Mouse (Mus musculus): Measurements from ENCODE around the gene Olfr73.
"Not testable (repeated sequence)": the region's sequence is repeated elsewhere in the genome, so short reads cannot be mapped to it uniquely, and the experiment has no call there.

The Olfr73 gene
- long read RNA-seq, experiment 1: 0 reads
- long read RNA-seq, experiment 2: 0 reads

DNA sequence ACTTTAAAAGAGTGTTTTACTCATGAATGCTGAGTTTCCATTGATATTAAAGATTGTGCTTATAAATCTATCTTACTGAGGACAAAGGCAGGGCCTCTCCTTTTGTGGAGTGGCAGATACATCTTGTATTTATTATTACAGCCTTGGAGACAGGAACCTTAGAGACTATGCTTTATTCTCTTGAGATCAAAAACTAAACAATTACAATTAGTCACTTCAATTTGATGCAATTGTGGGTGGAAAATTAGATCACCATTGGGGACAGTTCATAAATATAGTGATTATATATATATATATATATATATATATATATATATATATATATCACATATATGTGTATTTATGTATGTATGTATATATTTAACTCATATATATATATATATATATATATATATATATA lies at the start of gene Olfr73:
Gene Olfr73 (minus strand): TSS at position 101 of the 400 bp plus-strand sequence.
- intact Hi-C loops (cut with DNase I): no loop called here

DNA sequence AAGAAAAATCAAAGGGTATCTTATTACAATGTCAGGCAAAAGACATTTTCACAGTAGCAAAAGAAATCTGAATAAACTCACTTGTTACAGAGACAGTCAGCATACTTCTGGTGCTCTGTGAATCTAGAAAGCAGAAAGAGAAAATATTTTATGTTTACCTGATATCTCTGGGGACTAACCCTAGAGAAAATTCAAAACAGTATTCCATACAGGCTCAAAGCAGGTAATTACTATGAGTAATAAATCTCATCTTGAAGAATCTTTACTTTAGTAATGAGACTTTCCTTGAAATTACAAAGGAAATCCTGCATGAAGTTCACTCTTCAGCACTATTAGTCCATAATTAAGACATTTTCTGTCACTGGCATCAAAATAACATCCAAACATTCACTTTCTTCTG lies 34.2 kb upstream of the Olfr73 start, which contains the start of gene Olfr1163:
Gene Olfr1163 (minus strand): TSS at position 101 of the 400 bp plus-strand sequence.
- intact Hi-C loops (cut with DNase I): no loop called here

DNA sequence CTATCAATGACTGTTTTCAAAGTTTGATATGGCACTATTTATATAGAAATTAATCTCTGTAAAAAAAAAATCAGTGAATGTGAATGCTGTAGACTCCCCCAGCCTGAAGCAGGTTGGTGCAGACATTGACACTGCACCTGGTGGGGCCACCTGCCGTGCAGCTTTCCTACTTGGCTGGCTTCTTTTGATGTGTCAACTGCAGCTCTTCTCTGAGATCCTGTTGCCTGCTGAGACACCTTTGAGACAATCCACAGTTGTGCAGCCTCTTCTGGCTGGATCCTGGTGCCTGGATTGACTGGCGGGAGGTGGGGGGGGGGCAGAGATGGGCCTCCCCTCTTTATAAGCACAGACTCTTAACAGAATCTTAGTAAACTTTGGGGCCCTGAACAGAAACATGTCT lies 26.1 kb upstream of the Olfr73 start:
- intact Hi-C loops (cut with DNase I): no loop called here

- intact Hi-C loops (cut with DNase I): no loop called here
These were observed 13.5 kb upstream of the Olfr73 start, which contains the start of gene Olfr1162 for GRCm38 (mm10) chr2:88051029-88051428. Gene Olfr1162 (minus strand): TSS chr2:88051129.

GRCm38 (mm10) chr2:88022474-88022873 lies 15.0 kb downstream of the Olfr73 start, which contains the start of gene Olfr1161:
Gene Olfr1161 (plus strand): TSS chr2:88022774.
- intact Hi-C loops (cut with DNase I): not testable (repeated sequence)

GRCm38 (mm10) chr2:88007515-88008318 lies 29.8 kb downstream of the Olfr73 start, which contains the start of gene Olfr1160:
Gene Olfr1160 (minus strand): TSS chr2:88008268.
- intact Hi-C loops (cut with DNase I): no loop called here

DNA sequence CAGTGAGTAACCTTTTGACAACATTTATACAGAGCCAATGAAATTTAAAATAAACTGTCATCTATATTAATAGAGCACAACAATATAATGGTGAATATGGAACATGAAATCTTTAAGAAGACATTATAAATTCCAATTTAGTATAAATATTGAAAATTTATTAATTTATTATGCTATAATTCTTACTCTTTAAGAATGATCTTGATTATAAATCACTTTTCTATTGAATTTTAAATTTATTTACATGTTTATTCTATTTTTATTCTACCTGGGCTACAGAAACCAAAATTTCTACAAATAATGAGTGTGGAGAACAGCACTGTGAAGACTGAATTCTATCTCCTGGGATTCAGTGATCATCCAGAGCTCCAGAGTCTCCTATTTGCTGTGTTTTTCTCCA lies 47.7 kb downstream of the Olfr73 start, which contains the start of gene Olfr1158:
Gene Olfr1158 (plus strand): TSS at position 301 of the 400 bp plus-strand sequence.
- intact Hi-C loops (cut with DNase I): no loop called here

Data from adrenal gland (tissue).